Mouse (Mus musculus): ENCODE data around the gene Arhgdib.
"Not testable (repeated sequence)": the region's sequence is repeated elsewhere in the genome, so short reads cannot be mapped to it uniquely, and the experiment has no call there.

Arhgdib gene

DNA sequence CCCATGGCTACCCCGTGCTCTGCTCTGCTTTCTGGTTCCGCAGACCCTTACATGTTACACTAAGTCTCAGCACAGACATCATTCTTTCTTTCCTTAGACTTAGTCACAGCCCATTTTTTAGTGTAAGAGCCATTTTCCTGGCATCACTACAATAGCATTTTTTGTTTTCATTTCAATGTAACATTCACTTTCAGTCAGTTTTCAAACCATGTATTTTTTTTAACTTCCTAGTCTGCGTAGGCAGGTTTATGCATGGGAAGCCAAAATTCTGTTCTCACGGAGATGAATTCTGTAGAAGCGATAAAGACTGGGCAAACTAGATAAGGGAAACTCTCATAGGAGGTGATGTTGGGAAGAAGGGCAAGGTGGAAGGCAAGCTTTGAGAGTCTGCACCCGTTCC, 52.1 kb downstream of the Arhgdib start:
- DNase-seq (ENCODE audit: low read depth, low spot score), result no peak

GRCm38 (mm10) chr6:136889067-136889466, 52.6 kb downstream of the Arhgdib start:
- no peak for DNase-seq (ENCODE audit: low read depth, low spot score)

DNA sequence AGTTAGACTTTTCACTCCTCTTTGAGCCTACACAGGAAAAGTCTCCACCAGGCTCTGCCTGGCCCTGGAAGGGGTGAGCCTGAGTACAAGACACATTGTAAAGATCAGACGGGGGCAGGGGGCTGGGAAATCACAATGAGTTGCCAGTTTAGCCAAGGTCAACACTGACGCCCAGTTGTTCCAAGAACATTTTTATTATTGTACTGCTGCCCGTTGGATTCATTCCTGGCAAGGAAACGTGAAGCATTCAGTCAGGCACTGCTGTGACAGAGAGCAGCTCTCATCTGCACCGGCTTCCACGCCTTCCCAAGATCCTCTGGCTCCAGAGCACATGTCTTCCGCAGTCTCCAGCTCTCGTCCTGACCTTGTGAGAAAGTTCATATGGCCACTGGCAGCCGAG, 53.8 kb downstream of the Arhgdib start:
- no peak for DNase-seq (ENCODE audit: low read depth, low spot score)

DNA sequence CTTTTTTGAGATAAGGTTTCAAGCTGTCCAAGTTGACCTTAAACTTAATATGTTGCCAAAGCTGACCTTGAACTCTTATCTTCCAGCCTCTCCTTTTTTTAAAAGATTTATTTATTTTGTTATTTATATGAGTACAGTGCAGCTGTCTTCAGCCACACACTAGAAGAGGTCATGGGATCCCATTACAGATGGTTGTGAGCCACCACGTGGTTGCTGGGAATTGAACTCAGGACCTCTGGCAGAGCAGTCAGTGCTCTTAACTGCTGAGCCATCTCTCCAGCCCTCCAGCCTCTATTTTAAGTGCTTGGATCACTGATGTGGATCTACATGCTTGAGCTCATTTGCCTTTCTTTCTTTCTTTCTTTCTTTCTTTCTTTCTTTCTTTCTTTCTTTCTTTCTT, 56.9 kb downstream of the Arhgdib start:
- DNase-seq (ENCODE audit: low read depth, low spot score), result not testable (repeated sequence)

GRCm38 (mm10) chr6:136883961-136884360, 57.7 kb downstream of the Arhgdib start:
- DNase-seq (ENCODE audit: low read depth, low spot score), result no peak

DNA sequence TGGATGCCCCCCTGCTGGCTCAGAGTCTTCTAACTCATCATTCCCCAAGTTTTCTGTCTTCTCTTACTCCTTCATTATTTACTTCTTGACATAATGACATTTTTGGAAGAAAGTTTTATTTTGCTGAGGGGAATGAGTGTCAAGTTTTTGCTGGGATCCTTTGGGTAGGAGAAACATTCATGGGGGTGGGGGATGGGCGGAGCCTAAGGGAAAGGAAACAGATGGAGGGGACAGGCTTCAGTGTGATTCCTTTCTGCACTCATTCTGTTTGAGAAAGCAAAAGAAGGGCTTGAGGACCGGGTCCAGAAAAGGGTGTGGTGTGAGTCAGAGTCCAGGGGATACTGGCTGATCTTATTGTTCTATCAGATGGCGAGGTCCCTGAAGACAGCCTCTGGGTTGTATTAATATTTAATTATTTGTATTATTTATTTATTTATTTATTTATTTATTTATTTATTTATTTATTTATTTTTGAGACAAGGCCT, 58.2 kb downstream of the Arhgdib start:
- DNase-seq (ENCODE audit: low read depth, low spot score), result no peak

- no peak for DNase-seq (ENCODE audit: low read depth, low spot score)
Observed at GRCm38 (mm10) chr6:136881678-136882077, 60.0 kb downstream of the Arhgdib start.

GRCm38 (mm10) chr6:136875670-136876069, 66.0 kb downstream of the Arhgdib start, which contains the start of gene Mgp:
Gene Mgp (minus strand): TSS chr6:136875823.
- no peak for DNase-seq (ENCODE audit: low read depth, low spot score)

DNA sequence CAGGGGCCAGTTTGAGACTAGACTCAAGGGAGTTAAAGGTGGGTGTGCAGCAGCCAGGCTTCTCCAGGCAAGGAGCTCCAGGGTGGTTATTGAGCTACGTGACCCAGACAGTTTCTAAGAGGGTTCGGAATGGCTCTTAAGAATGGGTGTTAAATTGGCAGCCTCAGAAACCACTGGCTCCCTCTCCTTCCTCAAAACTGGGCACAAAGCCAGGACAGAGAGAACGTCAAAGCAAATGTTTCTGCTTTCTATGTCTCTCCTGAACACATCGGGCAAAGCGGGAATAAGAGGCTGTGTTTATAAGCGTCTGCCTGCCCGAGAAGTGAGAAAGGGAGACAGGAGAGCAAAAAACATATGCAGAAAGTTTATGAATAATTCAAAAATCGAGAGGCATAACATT, 67.1 kb downstream of the Arhgdib start:
- no peak for DNase-seq (ENCODE audit: low read depth, low spot score)
